Mouse (Mus musculus): ENCODE data around the gene Tbc1d25.

Tbc1d25 gene

GRCm38 (mm10) chrX:8105019-8105418 lies 71.0 kb downstream of the Tbc1d25 start:
- in situ Hi-C loops (cut with MboI, MseI), result no loop called here
